ENCODE assay signal across 10 mouse cellular contexts in genomic region chr19:15299474-15299873, GRCm38 (mm10).
DNase-seq lines count a peak whose midpoint lies in the region; ATAC-seq lines count a peak whose summit lies in the region.
"Had no signal": no experiment of that assay in that cellular context is flagged by ENCODE, and none has a peak within 500 bp of the region (broad histone marks: within the 10 kb centered on the region; RNA-seq: fewer than 3 reads in every experiment).

No protein-coding gene starts in this region.

- no peak overlapping the region for H3K27ac ChIP-seq in lung, embryonic 15.5 days
- H3K27ac ChIP-seq in forebrain, embryonic 10.5 days: no peak overlapping the region

- peak; percentile 60 for DNase-seq in heart, adult 11 months
- no peak for DNase-seq in heart, adult 8-10 months (ENCODE audit: low spot score)
- DNase-seq in lung, postnatal 25 days (ENCODE audit: low spot score): no peak
- DNase-seq in adrenal gland, postnatal 10 days: peak; percentile 26
- DNase-seq in cerebellum, adult 11 months: no peak
- DNase-seq in forebrain, embryonic 10.5 days (ENCODE audit: extremely low spot score, low spot score): no peak
- DNase-seq: gastrocnemius, postnatal 36 days; thymus, postnatal 36 days had no signal

- H3K9me3 ChIP-seq in lung, embryonic 15.5 days: no peaks in the 10 kb centered on the region
- no peaks in the 10 kb centered on the region for H3K9me3 ChIP-seq in forebrain, embryonic 10.5 days

- H3K9ac ChIP-seq in lung, embryonic 15.5 days: no peak overlapping the region

- H3K4me2 ChIP-seq in lung, embryonic 15.5 days: peak overlapping the region; percentile 13; the same call in 1 of the 2 replicates

- no peaks in the 10 kb centered on the region for H3K4me1 ChIP-seq in lung, embryonic 15.5 days
- no peaks in the 10 kb centered on the region for H3K4me1 ChIP-seq in forebrain, embryonic 10.5 days

- WGBS in lung, embryonic 15.5 days: 34% methylated on average over 6 of the region's 6 CpGs
- WGBS in forebrain, embryonic 10.5 days: 46% methylated on average over 6 of the region's 6 CpGs

- no peaks in the 10 kb centered on the region for H3K36me3 ChIP-seq in lung, embryonic 15.5 days
- no peaks in the 10 kb centered on the region for H3K36me3 ChIP-seq in forebrain, embryonic 10.5 days (replicated peaks)

- H3K4me3 ChIP-seq in lung, embryonic 15.5 days: no peak overlapping the region
- H3K4me3 ChIP-seq in forebrain, embryonic 10.5 days: no peak overlapping the region

- H3K27me3 ChIP-seq in lung, embryonic 15.5 days: no peaks in the 10 kb centered on the region
- H3K27me3 ChIP-seq in forebrain, embryonic 10.5 days (ENCODE audit: poor library complexity, severe bottlenecking): no peaks in the 10 kb centered on the region; the same call in 1 of the 2 replicates

- ATAC-seq in lung, embryonic 15.5 days (ENCODE audit: borderline replicate concordance, extremely low read depth, low FRiP score, low TSS enrichment): no peak
- ATAC-seq in megakaryocyte progenitor cell, adult 5-6 weeks (replicated peaks; ENCODE audit: poor library complexity): peak; percentile 54; the same call in 1 of the 2 replicates

Comparison
In these comparisons a context has a peak if more than half of its experiments do, and no peak if none do; other contexts are left out.
1. DNase-seq: peak in heart, adult 11 months (single experiment) and adrenal gland, postnatal 10 days (single experiment); none in heart, adult 8-10 months (single experiment), lung, postnatal 25 days (single experiment), cerebellum, adult 11 months (single experiment) and forebrain, embryonic 10.5 days (single experiment).